Mouse (Mus musculus) heart, adult 2 months (tissue): ENCODE data around the gene Gatad2b.

Experiments
- CTCF ChIP-seq: fragments of 200-600 bp; IDR thresholded peaks from 2 replicates; pipeline ENCODE4 v1.8.1; 2022; ENCODE audit warnings: antibody characterized with exemption, mild to moderate bottlenecking, moderate library complexity
- EP300 ChIP-seq: fragments of 200-500 bp; IDR thresholded peaks from 2 replicates; pipeline ENCODE4 v1.6.1; 2011; ENCODE audit warnings: low read depth, low read length, control low read depth; ENCODE audit not compliant: insufficient read depth
- POLR2A ChIP-seq: fragments of 200-500 bp; IDR thresholded peaks from 2 replicates; pipeline ENCODE4 v1.6.1; 2011; ENCODE audit warnings: mild to moderate bottlenecking, low read depth, low read length, control low read depth; ENCODE audit not compliant: insufficient read depth

GRCm38 (mm10) chr3:90387483-90387882, 94.5 kb downstream of the Gatad2b start:
- TF ChIP-seq CTCF (no peak), POLR2A (no peak), EP300 (no peak)
